24 mouse cellular contexts compared by ENCODE assay signal in the genomic region with DNA sequence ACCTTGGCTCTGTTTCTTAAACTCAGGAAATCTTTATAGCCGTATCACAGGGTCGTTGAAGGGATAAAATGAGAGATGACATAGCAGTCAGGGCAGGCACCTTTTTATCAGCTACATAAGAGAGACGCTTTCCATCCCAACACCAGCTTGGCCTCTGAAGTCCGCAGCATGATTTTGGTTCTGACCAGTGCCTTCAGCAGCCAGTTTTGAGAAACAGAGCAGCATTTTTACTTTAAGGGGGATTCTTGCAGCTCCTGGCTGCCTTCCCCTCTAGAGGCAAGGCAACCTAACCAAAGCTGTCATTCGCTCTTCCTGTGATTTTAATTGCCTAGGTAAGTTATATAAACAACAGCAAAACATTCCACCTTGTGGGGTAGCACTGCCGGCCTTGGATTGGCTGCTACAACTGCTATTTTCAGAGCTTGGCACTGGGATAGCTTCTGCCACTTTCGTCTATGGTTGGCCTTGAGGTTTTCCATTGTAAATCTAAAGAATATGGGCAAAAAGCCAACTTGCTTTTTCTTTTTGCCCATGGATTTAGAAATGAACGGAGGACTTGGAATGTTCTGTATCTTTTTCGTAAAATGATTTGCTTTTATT.
DNase-seq lines count a peak whose midpoint lies in the region; ATAC-seq and TF ChIP-seq lines count a peak whose summit lies in the region.
"Had no signal": no experiment of that assay in that cellular context is flagged by ENCODE, and none has a peak within 500 bp of the region (broad histone marks: within the 10 kb centered on the region; RNA-seq: fewer than 3 reads in every experiment).

No protein-coding gene starts in this region.

- no peaks in the 10 kb centered on the region for H3K36me3 ChIP-seq in heart, postnatal 0 days (replicated peaks; ENCODE audit: control insufficient read depth, insufficient read depth, low read length)
- no peaks in the 10 kb centered on the region for H3K36me3 ChIP-seq in kidney, embryonic 15.5 days
- H3K36me3 ChIP-seq: embryonic facial prominence, embryonic 12.5 days; forebrain, embryonic 15.5 days; hindbrain, embryonic 10.5 days; stomach, embryonic 15.5 days had no signal

- 30% methylated on average over 9 of the region's 9 CpGs for WGBS in heart, postnatal 0 days
- 51% methylated on average over 9 of the region's 9 CpGs for WGBS in kidney, embryonic 15.5 days

- ATAC-seq in heart, postnatal 0 days (ENCODE audit: insufficient read depth, low read depth), result no peak
- ATAC-seq in kidney, embryonic 15.5 days (replicated peaks; ENCODE audit: low FRiP score), result no peak
- ATAC-seq: forebrain, embryonic 15.5 days had no signal

- H3K27me3 ChIP-seq in heart, postnatal 0 days (ENCODE audit: control insufficient read depth, insufficient read depth, low read length), result no peaks in the 10 kb centered on the region
- H3K27me3 ChIP-seq in kidney, embryonic 15.5 days, result 0 out of 2 replicates have a peak, but pooled peaks cover 3% of the 10 kb centered on the region
- H3K27me3 ChIP-seq: CH12.LX; embryonic facial prominence, embryonic 12.5 days; forebrain, embryonic 15.5 days; stomach, embryonic 15.5 days had no signal

- TF ChIP-seq EP300 in heart, postnatal 0 days (IDR thresholded peaks at IDR 0.05; ENCODE audit: low read depth), result no peak

- H3K27ac ChIP-seq in layer of hippocampus, adult 2 months, result peak overlapping the region; percentile 36; the same call in 1 of the 2 replicates
- H3K27ac ChIP-seq in heart, postnatal 0 days (ENCODE audit: low read depth), result peak overlapping the region; percentile 62
- no peak overlapping the region for H3K27ac ChIP-seq in kidney, embryonic 15.5 days
- H3K27ac ChIP-seq: embryonic facial prominence, embryonic 12.5 days; forebrain, embryonic 15.5 days; hindbrain, embryonic 10.5 days; stomach, embryonic 15.5 days had no signal

- H3K4me2 ChIP-seq in heart, postnatal 0 days (ENCODE audit: low read depth, low read length), result no peak overlapping the region
- H3K4me2 ChIP-seq in kidney, embryonic 15.5 days, result no peak overlapping the region
- H3K4me2 ChIP-seq: embryonic facial prominence, embryonic 12.5 days; forebrain, embryonic 15.5 days; liver, embryonic 11.5 days; stomach, embryonic 15.5 days had no signal

- peaks cover 24% of the 10 kb centered on the region for H3K4me1 ChIP-seq in heart, postnatal 0 days (ENCODE audit: control insufficient read depth, insufficient read depth)
- H3K4me1 ChIP-seq in kidney, embryonic 15.5 days, result peaks cover 5% of the 10 kb centered on the region; the same call in 1 of the 2 replicates
- H3K4me1 ChIP-seq: embryonic facial prominence, embryonic 12.5 days; forebrain, embryonic 15.5 days; hindbrain, embryonic 10.5 days; stomach, embryonic 15.5 days had no signal

- H3K9ac ChIP-seq in heart, postnatal 0 days (replicated peaks; ENCODE audit: low read depth, low read length), result no peak overlapping the region
- no peak overlapping the region for H3K9ac ChIP-seq in kidney, embryonic 15.5 days
- H3K9ac ChIP-seq: embryonic facial prominence, embryonic 12.5 days; forebrain, embryonic 15.5 days; stomach, embryonic 15.5 days had no signal

- no peak overlapping the region for H3K4me3 ChIP-seq in layer of hippocampus, adult 2 months
- no peak overlapping the region for H3K4me3 ChIP-seq in heart, postnatal 0 days (ENCODE audit: low read depth, low read length)
- no peak overlapping the region for H3K4me3 ChIP-seq in kidney, embryonic 15.5 days (replicated peaks)
- H3K4me3 ChIP-seq: embryonic facial prominence, embryonic 12.5 days; forebrain, embryonic 15.5 days; hindbrain, embryonic 10.5 days; stomach, embryonic 15.5 days had no signal

- no peaks in the 10 kb centered on the region for H3K9me3 ChIP-seq in heart, postnatal 0 days (replicated peaks; ENCODE audit: control insufficient read depth, low read length)
- no peaks in the 10 kb centered on the region for H3K9me3 ChIP-seq in kidney, embryonic 15.5 days (replicated peaks)
- H3K9me3 ChIP-seq: embryonic facial prominence, embryonic 12.5 days; forebrain, embryonic 15.5 days; hindbrain, embryonic 10.5 days; stomach, embryonic 15.5 days had no signal

- peak; percentile 18 for DNase-seq in adrenal gland, postnatal 10 days
- DNase-seq in adrenal gland, postnatal 4 days (ENCODE audit: low spot score in 2 of 2), result no peak
- no peak for DNase-seq in layer of hippocampus, adult 2 months (ENCODE audit: low spot score in 2 of 2)
- no peak for DNase-seq in layer of hippocampus, postnatal 25 days (ENCODE audit: extremely low spot score in 1 of 2, low spot score in 1 of 2)
- peak; percentile 23 for DNase-seq in heart, adult 8-10 months (ENCODE audit: low spot score)
- DNase-seq in heart, postnatal 0 days (ENCODE audit: low spot score), result peak; percentile 29
- DNase-seq in neural tube, embryonic 10.5 days (ENCODE audit: extremely low spot score, low spot score), result no peak
- DNase-seq: cerebellum, adult 18-20 months; cerebellum, postnatal 36 days; gastrocnemius, postnatal 36 days; kidney, adult 11 months; kidney, postnatal 10 days; left cerebral cortex, postnatal 4 days; lung, adult 18-20 months; lung, postnatal 36 days; retina, postnatal 1 day; thymus, adult 18-20 months had no signal

- TF ChIP-seq CTCF in layer of hippocampus, adult 2 months (conservative IDR thresholded peaks at IDR 0.05), result no peak
- TF ChIP-seq CTCF in heart, postnatal 0 days (IDR thresholded peaks at IDR 0.05; ENCODE audit: low read depth), result no peak

Comparison
In these comparisons a context has a peak if more than half of its experiments do, and no peak if none do; other contexts are left out.
1. DNase-seq: peak in adrenal gland, postnatal 10 days (single experiment), heart, adult 8-10 months (single experiment) and heart, postnatal 0 days (single experiment); none in adrenal gland, postnatal 4 days (0 of 2), layer of hippocampus, adult 2 months (0 of 2), layer of hippocampus, postnatal 25 days (0 of 2) and neural tube, embryonic 10.5 days (single experiment).